Mouse (Mus musculus) CH12.LX (cell line): ENCODE data around the gene Gm10799.

Experiments
- CHD2 ChIP-seq: IDR thresholded peaks from 2 replicates; pipeline ENCODE4 v1.6.1; 2011; ENCODE audit warnings: low read length, improper control_type of control experiment
- CTCF ChIP-seq, 2 experiments: IDR thresholded peaks in 1 of 2; conservative IDR thresholded peaks in 1 of 2; 2 replicates each; pipeline ENCODE4 v1.5.1; 2011 to 2012; ENCODE audit warnings: low read depth in 2 of 2, low read length in 2 of 2, improper control_type of control experiment in 1 of 2, inconsistent platforms in 1 of 2, mild to moderate bottlenecking in 1 of 2, moderate library complexity in 1 of 2
- EP300 ChIP-seq: IDR thresholded peaks from 2 replicates; pipeline ENCODE4 v1.6.1; 2011; ENCODE audit warnings: low read length, improper control_type of control experiment
- HCFC1 ChIP-seq: IDR thresholded peaks from 2 replicates; pipeline ENCODE4 v1.6.1; 2012; ENCODE audit warnings: low read depth, mild to moderate bottlenecking, inconsistent platforms, low read length, improper control_type of control experiment
- KAT2A ChIP-seq: IDR thresholded peaks from 2 replicates; pipeline ENCODE4 v1.6.1; 2012; ENCODE audit warnings: low read length, improper control_type of control experiment, inconsistent platforms; ENCODE audit not compliant: insufficient replicate concordance
- NELFE ChIP-seq: IDR thresholded peaks from 2 replicates; pipeline ENCODE4 v1.6.1; 2011; ENCODE audit warnings: low read depth, low read length, improper control_type of control experiment
- NRF1 ChIP-seq: IDR thresholded peaks from 2 replicates; pipeline ENCODE4 v1.6.1; 2014; ENCODE audit warnings: low read depth, mild to moderate bottlenecking, inconsistent platforms, low read length, improper control_type of control experiment, moderate library complexity
- POLR2A ChIP-seq: IDR thresholded peaks from 2 replicates; pipeline ENCODE4 v1.6.1; 2011; ENCODE audit warnings: low read depth, mild to moderate bottlenecking, improper control_type of control experiment, low read length
- TBP ChIP-seq: conservative IDR thresholded peaks from 2 replicates; pipeline ENCODE4 v1.6.1; 2011; ENCODE audit warnings: low read depth, low read length, improper control_type of control experiment
- USF1 ChIP-seq: IDR thresholded peaks from 2 replicates; pipeline ENCODE4 v1.6.1; 2014; ENCODE audit warnings: low read depth, mild to moderate bottlenecking, inconsistent platforms, low read length, improper control_type of control experiment

- TF ChIP-seq TBP (no peak), USF1 (no peak), CTCF (conservative IDR thresholded peaks at IDR 0.05 in 1 of 2, IDR thresholded peaks at IDR 0.05 in 1 of 2; ENCODE audit: low read depth in 2 of 2, low read length in 2 of 2) (no peak), KAT2A (no peak), POLR2A (no peak), CHD2 (no peak), EP300 (no peak), HCFC1 (no peak), NELFE (no peak), NRF1 (peak; percentile 89)
These were observed 1.4 kb upstream of the Gm10799 start, which contains the start of gene Cd59b for GRCm38 (mm10) chr2:104069704-104070185.
